Mouse (Mus musculus): ENCODE results near the gene Hgd. TPM values are rescaled to one million over a fixed set of nuclear protein-coding genes. Genes with fewer than 3 reads are reported as not detected.

Hgd gene
- polyA plus RNA-seq, 1 experiment from 2014 or later = 42.0 TPM

DNA sequence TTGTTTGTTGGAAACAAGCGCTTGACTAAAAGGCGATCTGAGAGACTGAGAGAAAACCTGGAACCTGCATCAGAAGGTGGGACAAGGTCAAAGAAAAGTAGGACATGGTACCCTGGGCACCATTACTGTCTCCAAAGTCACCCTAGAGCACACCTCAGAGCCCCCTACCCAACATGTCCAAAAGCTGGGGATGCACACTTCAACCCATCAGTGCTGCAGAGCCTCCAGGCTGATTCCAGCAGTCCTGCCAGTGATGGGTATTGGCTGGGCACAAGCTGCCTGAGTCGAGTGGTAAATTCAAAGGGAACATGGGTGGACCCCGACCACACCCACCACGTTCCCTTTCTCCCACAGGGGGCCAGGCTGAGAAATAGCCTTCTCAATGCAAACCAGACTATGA lies 95.4 kb downstream of the Hgd start:
- Histone ChIP-seq H3K9ac (no peak overlapping the region), H3K36me3 (replicated peaks) (no peaks in the 10 kb centered on the region), H3K27me3 (no peaks in the 10 kb centered on the region), H3K27ac (replicated peaks) (no peak overlapping the region), H3K4me3 (replicated peaks) (no peak overlapping the region), H3K4me1 (replicated peaks) (no peaks in the 10 kb centered on the region), H3K9me3 (replicated peaks) (no peaks in the 10 kb centered on the region), H3K4me2 (no peak overlapping the region)
- no peak for ATAC-seq (ENCODE audit: insufficient read depth)
- WGBS (ENCODE audit: insufficient replicate concordance) = 58% methylated on average over 5 of the region's 5 CpGs

GRCm38 (mm10) chr16:37676024-37676676 lies 96.2 kb downstream of the Hgd start:
- no peak for ATAC-seq (ENCODE audit: insufficient read depth)
- H3K9me3 ChIP-seq (replicated peaks) = no peaks in the 10 kb centered on the region
- no peaks in the 10 kb centered on the region for H3K27me3 ChIP-seq
- H3K4me2 ChIP-seq = no peak overlapping the region
- no peaks in the 10 kb centered on the region for H3K36me3 ChIP-seq (replicated peaks)
- no peak overlapping the region for H3K4me3 ChIP-seq (replicated peaks)
- H3K9ac ChIP-seq = no peak overlapping the region
- 57% methylated on average over 17 of the region's 17 CpGs for WGBS (ENCODE audit: insufficient replicate concordance)
- no peak overlapping the region for H3K27ac ChIP-seq (replicated peaks)
- no peaks in the 10 kb centered on the region for H3K4me1 ChIP-seq (replicated peaks)

DNA sequence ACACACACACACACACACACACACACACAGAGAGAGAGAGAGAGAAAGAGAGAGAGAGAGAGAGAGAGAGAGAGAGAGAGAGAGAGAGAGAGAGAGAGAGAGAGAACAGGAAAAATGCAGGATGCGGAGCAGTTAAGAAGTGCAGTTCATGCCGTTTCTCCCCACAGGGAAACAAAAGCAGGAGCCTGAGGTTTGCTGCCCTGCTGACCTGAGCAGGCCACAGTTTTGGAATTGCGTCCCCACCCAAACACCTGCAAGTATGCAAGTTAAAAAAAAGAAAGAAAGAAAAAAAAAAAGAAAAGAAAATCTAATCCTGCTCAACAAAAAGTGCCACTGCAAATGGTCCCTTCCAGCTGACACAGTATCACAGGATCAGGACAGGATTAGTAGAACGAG lies 96.7 kb downstream of the Hgd start:
- H3K27ac ChIP-seq (replicated peaks) = no peak overlapping the region
- no peak overlapping the region for H3K4me3 ChIP-seq (replicated peaks)
- no peaks in the 10 kb centered on the region for H3K4me1 ChIP-seq (replicated peaks)
- no peak overlapping the region for H3K4me2 ChIP-seq
- 56% methylated on average over 4 of the region's 4 CpGs for WGBS (ENCODE audit: insufficient replicate concordance)
- no peaks in the 10 kb centered on the region for H3K27me3 ChIP-seq
- no peaks in the 10 kb centered on the region for H3K36me3 ChIP-seq (replicated peaks)
- H3K9ac ChIP-seq = no peak overlapping the region
- ATAC-seq (ENCODE audit: insufficient read depth) = no peak
- H3K9me3 ChIP-seq (replicated peaks) = no peaks in the 10 kb centered on the region

- Histone ChIP-seq H3K27ac (replicated peaks) (no peak overlapping the region), H3K36me3 (replicated peaks) (no peaks in the 10 kb centered on the region), H3K4me3 (replicated peaks) (no peak overlapping the region), H3K9me3 (replicated peaks) (no peaks in the 10 kb centered on the region), H3K27me3 (no peaks in the 10 kb centered on the region), H3K9ac (no peak overlapping the region), H3K4me2 (no peak overlapping the region), H3K4me1 (replicated peaks) (0 out of 2 replicates have a peak, but pooled peaks cover 7% of the 10 kb centered on the region)
- no peak for ATAC-seq (ENCODE audit: insufficient read depth)
- WGBS (ENCODE audit: insufficient replicate concordance) = 65% methylated on average over 8 of the region's 8 CpGs
These were observed 97.6 kb downstream of the Hgd start for GRCm38 (mm10) chr16:37677586-37677985.

DNA sequence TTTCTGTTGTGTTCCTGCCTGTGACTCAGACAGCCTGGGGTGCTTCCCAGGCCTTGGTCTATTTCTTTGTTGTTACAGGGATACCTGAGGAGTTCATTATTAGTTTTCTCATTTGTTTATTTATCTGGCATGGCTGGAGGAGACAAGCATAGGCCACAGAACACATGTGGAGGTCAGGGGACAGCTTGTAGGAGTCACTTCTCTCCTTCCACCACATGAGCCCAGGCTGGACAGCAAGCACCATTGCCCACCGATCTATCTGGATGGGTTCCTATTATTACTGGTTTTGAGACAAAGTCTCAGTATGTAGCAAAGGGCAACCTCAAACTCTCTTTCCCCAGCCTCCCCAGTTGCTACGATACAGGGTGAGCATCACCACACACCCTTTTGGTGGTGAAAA lies 100.3 kb downstream of the Hgd start:
- H3K4me3 ChIP-seq (replicated peaks) = no peak overlapping the region
- peaks cover 20% of the 10 kb centered on the region for H3K4me1 ChIP-seq (replicated peaks)
- no peak for ATAC-seq (ENCODE audit: insufficient read depth)

DNA sequence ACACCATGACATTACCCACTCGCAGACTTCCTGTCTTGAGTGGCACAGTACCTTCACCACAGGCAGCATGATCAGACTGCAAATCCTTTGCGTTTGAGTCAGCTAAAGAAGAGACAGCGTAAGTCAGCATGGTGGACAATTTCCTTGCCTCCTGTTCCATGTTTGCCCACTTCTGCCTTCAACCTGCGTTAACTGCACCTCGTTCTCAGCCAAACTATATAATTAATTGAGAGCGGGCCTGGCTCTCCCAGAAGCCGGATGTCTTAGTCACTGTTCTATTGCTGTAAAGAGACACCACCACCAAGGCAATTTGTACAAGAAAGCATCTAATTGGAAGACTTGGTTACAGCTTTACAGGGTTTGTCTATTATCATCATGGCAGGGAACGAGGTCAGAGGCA lies 100.9 kb downstream of the Hgd start:
- no peaks in the 10 kb centered on the region for H3K36me3 ChIP-seq (replicated peaks)
- ATAC-seq (ENCODE audit: insufficient read depth) = no peak
- no peak overlapping the region for H3K9ac ChIP-seq
- H3K27me3 ChIP-seq = peaks cover 4% of the 10 kb centered on the region; the same call in 1 of the 2 replicates
- H3K4me2 ChIP-seq = no peak overlapping the region
- peaks cover 25% of the 10 kb centered on the region for H3K4me1 ChIP-seq (replicated peaks)
- no peaks in the 10 kb centered on the region for H3K9me3 ChIP-seq (replicated peaks)
- H3K4me3 ChIP-seq (replicated peaks) = no peak overlapping the region
- no peak overlapping the region for H3K27ac ChIP-seq (replicated peaks)
- WGBS (ENCODE audit: insufficient replicate concordance) = 69% methylated on average over 8 of the region's 8 CpGs

More for the DNA sequence above, 100.3 kb downstream of the Hgd start:
- Histone ChIP-seq H3K27me3 (peaks cover 4% of the 10 kb centered on the region; the same call in 1 of the 2 replicates), H3K9me3 (replicated peaks) (no peaks in the 10 kb centered on the region), H3K27ac (replicated peaks) (no peak overlapping the region), H3K36me3 (replicated peaks) (no peaks in the 10 kb centered on the region), H3K9ac (no peak overlapping the region), H3K4me2 (no peak overlapping the region)
- WGBS (ENCODE audit: insufficient replicate concordance) = 70% methylated on average over 2 of the region's 2 CpGs

Other genes starting within 250 kb of the Hgd start
- gene Stxbp5l, start 195.2 kb upstream of the Hgd start, polyA plus RNA-seq (2015; fragmentation: Nextera tagmentation; extraction: Ambion mirVana) = 0.03 TPM in 1 of 2 replicates, not detected in the other
- gene Gtf2e1, start 40.4 kb upstream of the Hgd start, polyA plus RNA-seq (2015; fragmentation: Nextera tagmentation; extraction: Ambion mirVana) = 7.3 and 7.6 TPM in 2 replicates
- gene Rabl3, start 40.3 kb upstream of the Hgd start, polyA plus RNA-seq (2015; fragmentation: Nextera tagmentation; extraction: Ambion mirVana) = 12.8 and 13.7 TPM in 2 replicates
- gene Ndufb4, start 74.3 kb downstream of the Hgd start, polyA plus RNA-seq (2015; fragmentation: Nextera tagmentation; extraction: Ambion mirVana) = 21.5 and 31.8 TPM in 2 replicates
- 18.7 and 18.8 TPM in 2 replicates for gene Fstl1, start 196.7 kb downstream of the Hgd start, polyA plus RNA-seq (2015; fragmentation: Nextera tagmentation; extraction: Ambion mirVana)